Mouse (Mus musculus) c-Kit-positive CD71-positive TER-119-negative erythroid progenitor cells, embryonic 14.5 days (primary cell): ENCODE measurements around the gene Acap2.

Experiments used
- DNase-seq: peaks from one replicate; pipeline ENCODE4 v3.0.0-alpha.2; 2013; ENCODE audit warnings: low read depth

The Acap2 gene

GRCm38 (mm10) chr16:31200790-31201567 lies at the start of gene Acap2:
Gene Acap2 (minus strand): TSS chr16:31201245.
- peak; percentile 88 for DNase-seq

GRCm38 (mm10) chr16:31249401-31249800 lies 48.4 kb upstream of the Acap2 start:
- no peak for DNase-seq

GRCm38 (mm10) chr16:31248717-31249116 lies 47.7 kb upstream of the Acap2 start:
- DNase-seq = no peak

- DNase-seq = no peak
These were observed 46.4 kb upstream of the Acap2 start for GRCm38 (mm10) chr16:31247442-31247841.

GRCm38 (mm10) chr16:31244053-31244452 lies 43.0 kb upstream of the Acap2 start:
- no peak for DNase-seq

GRCm38 (mm10) chr16:31241433-31241832 lies 40.4 kb upstream of the Acap2 start:
- DNase-seq = no peak

GRCm38 (mm10) chr16:31240569-31240968 lies 39.5 kb upstream of the Acap2 start:
- no peak for DNase-seq

- DNase-seq = no peak
These were observed 37.2 kb upstream of the Acap2 start for GRCm38 (mm10) chr16:31238281-31238680.

- DNase-seq = no peak
These were observed 34.6 kb upstream of the Acap2 start for GRCm38 (mm10) chr16:31235457-31236310.

GRCm38 (mm10) chr16:31234808-31235456 lies 33.9 kb upstream of the Acap2 start:
- no peak for DNase-seq

- no peak for DNase-seq
These were observed 33.3 kb upstream of the Acap2 start for GRCm38 (mm10) chr16:31234356-31234755.

GRCm38 (mm10) chr16:31233541-31234339 lies 32.7 kb upstream of the Acap2 start:
- DNase-seq = no peak

GRCm38 (mm10) chr16:31233167-31233498 lies 32.1 kb upstream of the Acap2 start:
- no peak for DNase-seq

GRCm38 (mm10) chr16:31232491-31233166 lies 31.6 kb upstream of the Acap2 start:
- DNase-seq = no peak

- no peak for DNase-seq
These were observed 30.5 kb upstream of the Acap2 start for GRCm38 (mm10) chr16:31231591-31231990.

- no peak for DNase-seq
These were observed 26.7 kb upstream of the Acap2 start for GRCm38 (mm10) chr16:31227746-31228145.

- no peak for DNase-seq
These were observed 14.2 kb upstream of the Acap2 start for GRCm38 (mm10) chr16:31215271-31215670.

GRCm38 (mm10) chr16:31213463-31213862 lies 12.4 kb upstream of the Acap2 start:
- no peak for DNase-seq

GRCm38 (mm10) chr16:31211503-31211902 lies 10.5 kb upstream of the Acap2 start:
- DNase-seq = no peak

GRCm38 (mm10) chr16:31210453-31210852 lies 9.4 kb upstream of the Acap2 start:
- DNase-seq = no peak

- no peak for DNase-seq
These were observed 8.9 kb upstream of the Acap2 start for GRCm38 (mm10) chr16:31209911-31210310.
